22 mouse cellular contexts compared by ENCODE assay signal in genomic region chr16:29964563-29964962, GRCm38 (mm10).
A peak's percentile ranks its signal among the peaks of the same experiment; 100 is the strongest.
DNase-seq lines count a peak whose midpoint lies in the region; ATAC-seq and TF ChIP-seq lines count a peak whose summit lies in the region.
"Had no signal": no experiment of that assay in that cellular context is flagged by ENCODE, and none has a peak within 500 bp of the region (broad histone marks: within the 10 kb centered on the region; RNA-seq: fewer than 3 reads in every experiment).

No protein-coding gene starts in this region.

- no peak overlapping the region for H3K9ac ChIP-seq in liver, adult 2 months (ENCODE audit: low read depth, low read length)
- no peak overlapping the region for H3K9ac ChIP-seq in liver, embryonic 12.5 days
- no peak overlapping the region for H3K9ac ChIP-seq in midbrain, embryonic 11.5 days (ENCODE audit: low read length)
- H3K9ac ChIP-seq in midbrain, embryonic 13.5 days (replicated peaks), result no peak overlapping the region
- no peak overlapping the region for H3K9ac ChIP-seq in intestine, embryonic 15.5 days
- no peak overlapping the region for H3K9ac ChIP-seq in intestine, postnatal 0 days (ENCODE audit: low read depth, low read length)
- H3K9ac ChIP-seq in forebrain, embryonic 12.5 days, result no peak overlapping the region
- H3K9ac ChIP-seq: forebrain, postnatal 0 days; hindbrain, embryonic 12.5 days; hindbrain, embryonic 15.5 days had no signal

- H3K27ac ChIP-seq in liver, adult 2 months (replicated peaks; ENCODE audit: insufficient read depth, low read depth, low read length), result no peak overlapping the region
- no peak overlapping the region for H3K27ac ChIP-seq in liver, embryonic 12.5 days
- no peak overlapping the region for H3K27ac ChIP-seq in midbrain, embryonic 11.5 days (ENCODE audit: low read depth, low read length)
- H3K27ac ChIP-seq in midbrain, embryonic 13.5 days, result no peak overlapping the region
- no peak overlapping the region for H3K27ac ChIP-seq in intestine, embryonic 15.5 days
- no peak overlapping the region for H3K27ac ChIP-seq in intestine, postnatal 0 days (ENCODE audit: low read depth, low read length)
- H3K27ac ChIP-seq in forebrain, embryonic 12.5 days, result no peak overlapping the region
- H3K27ac ChIP-seq: forebrain, embryonic 10.5 days; hindbrain, embryonic 12.5 days; hindbrain, embryonic 15.5 days had no signal

- H3K27me3 ChIP-seq in liver, adult 2 months (ENCODE audit: control insufficient read depth, insufficient read depth, low read length), result no peaks in the 10 kb centered on the region
- no peaks in the 10 kb centered on the region for H3K27me3 ChIP-seq in liver, embryonic 12.5 days (replicated peaks)
- H3K27me3 ChIP-seq in midbrain, embryonic 11.5 days (ENCODE audit: control insufficient read depth, insufficient read depth, low read length), result no peaks in the 10 kb centered on the region
- H3K27me3 ChIP-seq in midbrain, embryonic 13.5 days, result no peaks in the 10 kb centered on the region; the same call in 1 of the 2 replicates
- no peaks in the 10 kb centered on the region for H3K27me3 ChIP-seq in intestine, embryonic 15.5 days (replicated peaks)
- H3K27me3 ChIP-seq in intestine, postnatal 0 days (replicated peaks; ENCODE audit: control insufficient read depth, insufficient read depth, low read length), result no peaks in the 10 kb centered on the region
- 0 out of 2 replicates have a peak, but pooled peaks cover 5% of the 10 kb centered on the region for H3K27me3 ChIP-seq in forebrain, embryonic 12.5 days
- H3K27me3 ChIP-seq: hindbrain, embryonic 15.5 days had no signal

- WGBS in liver, adult 2 months, result 25% methylated on average over 8 of the region's 8 CpGs
- WGBS in liver, embryonic 12.5 days (ENCODE audit: insufficient replicate concordance), result 81% methylated on average over 8 of the region's 8 CpGs
- WGBS in midbrain, embryonic 11.5 days, result 94% methylated on average over 8 of the region's 8 CpGs
- 92% methylated on average over 8 of the region's 8 CpGs for WGBS in midbrain, embryonic 13.5 days
- WGBS in intestine, embryonic 15.5 days, result 81% methylated on average over 8 of the region's 8 CpGs
- 52% methylated on average over 8 of the region's 8 CpGs for WGBS in intestine, postnatal 0 days
- 97% methylated on average over 8 of the region's 8 CpGs for WGBS in forebrain, embryonic 12.5 days

- DNase-seq in liver, adult 2 months (ENCODE audit: extremely low read depth, low read depth, low spot score), result peak; percentile 89
- peak; percentile 28 for DNase-seq in midbrain, embryonic 11.5 days (ENCODE audit: low spot score, missing footprints)
- DNase-seq in lung, postnatal 14 days, result no peak
- DNase-seq: adrenal gland, adult 2 months; adrenal gland, postnatal 14 days; cerebellum, adult 18-20 months; cerebellum, adult 9-10 months; cerebellum, postnatal 14 days; forebrain, postnatal 0 days; gastrocnemius, postnatal 10 days; gastrocnemius, postnatal 36 days had no signal

- ATAC-seq in liver, embryonic 12.5 days, result no peak
- no peak for ATAC-seq in midbrain, embryonic 11.5 days (ENCODE audit: low FRiP score)
- no peak for ATAC-seq in midbrain, embryonic 13.5 days
- peak; percentile 46; the same call in 1 of the 2 replicates for ATAC-seq in intestine, embryonic 15.5 days
- peak; percentile 70 for ATAC-seq in intestine, postnatal 0 days
- ATAC-seq in forebrain, embryonic 12.5 days (ENCODE audit: low FRiP score), result no peak
- ATAC-seq: CD4-positive, CD25-positive, alpha-beta regulatory T cell, adult 4 months; forebrain, embryonic 14.5 days; forebrain, postnatal 0 days had no signal

- H3K79me2 ChIP-seq in liver, adult 2 months (ENCODE audit: control insufficient read depth, insufficient read depth, low read length), result no peaks in the 10 kb centered on the region

- H3K4me3 ChIP-seq in liver, adult 2 months (ENCODE audit: insufficient read depth, low read depth, low read length), result no peak overlapping the region
- H3K4me3 ChIP-seq in liver, embryonic 12.5 days, result no peak overlapping the region
- H3K4me3 ChIP-seq in midbrain, embryonic 11.5 days (ENCODE audit: low read depth, low read length), result no peak overlapping the region
- H3K4me3 ChIP-seq in midbrain, embryonic 13.5 days (replicated peaks), result no peak overlapping the region
- no peak overlapping the region for H3K4me3 ChIP-seq in intestine, embryonic 15.5 days (replicated peaks)
- no peak overlapping the region for H3K4me3 ChIP-seq in intestine, postnatal 0 days (ENCODE audit: low read depth, low read length)
- H3K4me3 ChIP-seq in forebrain, embryonic 12.5 days (replicated peaks), result no peak overlapping the region
- H3K4me3 ChIP-seq: forebrain, embryonic 10.5 days; hindbrain, embryonic 12.5 days; hindbrain, embryonic 15.5 days had no signal

- no peak for TF ChIP-seq CTCF in liver, adult 2 months (IDR thresholded peaks at IDR 0.05; ENCODE audit: low read depth, low read length)
- TF ChIP-seq CTCF in intestine, postnatal 0 days (IDR thresholded peaks at IDR 0.05; ENCODE audit: low read depth), result no peak

- TF ChIP-seq POLR2A in liver, adult 2 months (IDR thresholded peaks at IDR 0.05; ENCODE audit: extremely low read depth, insufficient read depth, low read length), result no peak

- H3K4me1 ChIP-seq in liver, adult 2 months (ENCODE audit: control insufficient read depth, insufficient read depth, low read length), result peaks cover 2% of the 10 kb centered on the region
- no peaks in the 10 kb centered on the region for H3K4me1 ChIP-seq in liver, embryonic 12.5 days
- no peaks in the 10 kb centered on the region for H3K4me1 ChIP-seq in midbrain, embryonic 11.5 days (ENCODE audit: control insufficient read depth, insufficient read depth, low read length)
- H3K4me1 ChIP-seq in midbrain, embryonic 13.5 days (replicated peaks), result no peaks in the 10 kb centered on the region
- peaks cover 4% of the 10 kb centered on the region; the same call in 1 of the 2 replicates for H3K4me1 ChIP-seq in intestine, embryonic 15.5 days (replicated peaks)
- H3K4me1 ChIP-seq in intestine, postnatal 0 days (replicated peaks; ENCODE audit: control insufficient read depth, insufficient read depth, low read length), result no peaks in the 10 kb centered on the region
- H3K4me1 ChIP-seq in forebrain, embryonic 12.5 days, result no peaks in the 10 kb centered on the region
- H3K4me1 ChIP-seq: hindbrain, embryonic 15.5 days had no signal

- no peaks in the 10 kb centered on the region for H3K36me3 ChIP-seq in liver, adult 2 months (ENCODE audit: control insufficient read depth, insufficient read depth, low read length)
- no peaks in the 10 kb centered on the region for H3K36me3 ChIP-seq in liver, embryonic 12.5 days
- H3K36me3 ChIP-seq in midbrain, embryonic 11.5 days (ENCODE audit: control insufficient read depth, insufficient read depth, low read length), result no peaks in the 10 kb centered on the region
- no peaks in the 10 kb centered on the region for H3K36me3 ChIP-seq in midbrain, embryonic 13.5 days
- H3K36me3 ChIP-seq in intestine, embryonic 15.5 days, result no peaks in the 10 kb centered on the region
- no peaks in the 10 kb centered on the region for H3K36me3 ChIP-seq in intestine, postnatal 0 days (ENCODE audit: control insufficient read depth, insufficient read depth)
- H3K36me3 ChIP-seq in forebrain, embryonic 12.5 days (replicated peaks), result no peaks in the 10 kb centered on the region
- H3K36me3 ChIP-seq: forebrain, embryonic 10.5 days; hindbrain, embryonic 12.5 days; hindbrain, embryonic 15.5 days had no signal

- H3K9me3 ChIP-seq in liver, embryonic 12.5 days (replicated peaks), result 0 out of 2 replicates have a peak, but pooled peaks cover 4% of the 10 kb centered on the region
- no peaks in the 10 kb centered on the region for H3K9me3 ChIP-seq in midbrain, embryonic 11.5 days (ENCODE audit: control insufficient read depth, low read length)
- no peaks in the 10 kb centered on the region for H3K9me3 ChIP-seq in midbrain, embryonic 13.5 days
- no peaks in the 10 kb centered on the region for H3K9me3 ChIP-seq in intestine, embryonic 15.5 days
- 0 out of 2 replicates have a peak, but pooled peaks cover 4% of the 10 kb centered on the region for H3K9me3 ChIP-seq in intestine, postnatal 0 days (ENCODE audit: control insufficient read depth)
- H3K9me3 ChIP-seq in forebrain, embryonic 12.5 days, result no peaks in the 10 kb centered on the region
- H3K9me3 ChIP-seq: hindbrain, embryonic 15.5 days had no signal

- H3K4me2 ChIP-seq in liver, embryonic 12.5 days, result no peak overlapping the region
- H3K4me2 ChIP-seq in midbrain, embryonic 11.5 days, result no peak overlapping the region
- no peak overlapping the region for H3K4me2 ChIP-seq in midbrain, embryonic 13.5 days (replicated peaks)
- no peak overlapping the region for H3K4me2 ChIP-seq in intestine, embryonic 15.5 days (replicated peaks)
- H3K4me2 ChIP-seq in intestine, postnatal 0 days (replicated peaks; ENCODE audit: low read depth), result no peak overlapping the region
- no peak overlapping the region for H3K4me2 ChIP-seq in forebrain, embryonic 12.5 days
- H3K4me2 ChIP-seq: heart, embryonic 11.5 days; hindbrain, embryonic 12.5 days; hindbrain, embryonic 15.5 days had no signal

Comparison
In these comparisons a context has a peak if more than half of its experiments do, and no peak if none do; other contexts are left out.
1. ATAC-seq: peak in intestine, embryonic 15.5 days (single experiment) and intestine, postnatal 0 days (single experiment); none in liver, embryonic 12.5 days (single experiment), midbrain, embryonic 11.5 days (single experiment), midbrain, embryonic 13.5 days (single experiment) and forebrain, embryonic 12.5 days (single experiment).